Mouse (Mus musculus) fat pad, adult 2 months (tissue): ENCODE data around the gene Syt11.
"Not testable (repeated sequence)": the region's sequence is repeated elsewhere in the genome, so short reads cannot be mapped to it uniquely, and the experiment has no call there.

Experiments
- DNase-seq: peaks from one replicate; pipeline ENCODE4 v3.0.0-alpha.2; 2011; ENCODE audit warnings: low read depth, low spot score; ENCODE audit errors: extremely low read depth

Syt11 gene

DNA sequence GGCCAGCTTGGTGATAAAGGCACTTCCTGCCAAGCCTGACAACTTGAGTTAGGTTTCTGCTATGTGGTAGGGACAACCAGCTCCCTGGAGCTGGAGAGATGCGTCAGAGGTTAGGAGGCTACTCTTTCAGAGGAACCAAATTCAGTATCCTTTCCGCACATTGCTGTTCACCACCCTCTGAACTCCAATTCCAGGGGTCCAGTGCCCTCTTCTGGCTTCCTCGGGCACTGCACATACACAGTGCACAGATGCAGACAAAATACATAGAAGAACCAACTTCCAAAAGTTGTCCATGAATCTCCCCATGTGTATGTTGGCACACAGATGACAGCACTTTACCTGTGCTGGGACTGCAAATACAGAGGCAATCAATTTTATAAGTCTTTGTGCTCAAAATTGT is 36.3 kb downstream of the Syt11 start:
- no peak for DNase-seq

DNA sequence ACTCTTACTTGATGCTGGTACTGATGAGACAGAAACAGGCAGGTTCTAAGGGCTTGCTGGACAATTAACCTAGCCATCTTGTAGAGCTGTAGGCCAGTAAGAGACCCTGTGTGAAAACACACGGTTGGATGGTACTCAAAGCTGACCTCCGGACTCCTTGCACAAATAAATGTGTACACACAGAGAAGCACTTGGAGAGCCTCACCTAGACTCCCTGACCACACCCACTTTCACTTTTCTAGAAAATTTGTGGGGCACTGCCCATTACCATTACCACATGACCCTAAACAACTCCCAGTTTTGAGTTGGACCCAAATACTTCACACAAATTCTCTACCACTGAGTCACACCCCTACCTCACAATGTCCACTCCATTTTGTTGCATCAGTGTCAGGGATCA is 38.4 kb downstream of the Syt11 start:
- DNase-seq, result no peak

DNA sequence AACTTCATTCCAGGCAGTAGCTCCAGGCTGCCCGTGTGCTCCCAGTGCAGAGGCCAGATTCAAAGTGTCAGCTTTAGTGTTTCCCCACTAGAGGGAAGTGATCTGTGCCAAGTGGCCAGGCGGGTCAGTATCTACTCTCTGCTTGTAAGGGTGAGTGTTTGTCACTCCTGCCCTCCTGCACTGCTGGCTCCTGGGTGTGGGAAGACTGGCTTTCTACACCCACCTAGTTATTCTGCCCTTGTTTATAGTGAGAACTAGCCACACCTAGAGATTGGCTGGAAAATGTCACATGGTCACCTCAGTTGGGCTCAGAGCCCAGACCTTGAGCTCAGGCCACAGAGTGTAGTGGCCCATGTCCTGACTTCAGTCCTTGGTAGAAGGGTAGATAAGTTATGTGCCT is 55.9 kb downstream of the Syt11 start:
- no peak for DNase-seq

DNA sequence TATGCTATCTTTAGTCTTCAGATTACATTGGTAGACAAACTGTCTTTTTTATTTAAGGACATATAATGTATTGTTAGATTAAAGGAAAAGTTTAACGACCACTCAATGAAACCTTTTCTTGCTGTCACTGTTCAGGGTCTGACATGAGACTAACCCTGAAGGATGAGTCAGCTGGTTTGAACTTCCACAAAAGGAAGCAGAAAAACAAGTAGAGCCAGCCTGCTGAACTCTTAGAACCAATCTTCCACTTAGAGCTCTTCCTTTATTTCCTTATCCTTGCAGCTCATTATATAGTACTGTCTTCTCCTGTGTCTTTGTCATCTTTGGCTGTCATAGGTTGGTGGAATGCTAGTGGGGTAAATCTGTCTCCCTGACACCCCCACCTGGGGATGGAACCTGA is 57.1 kb downstream of the Syt11 start:
- no peak for DNase-seq

DNA sequence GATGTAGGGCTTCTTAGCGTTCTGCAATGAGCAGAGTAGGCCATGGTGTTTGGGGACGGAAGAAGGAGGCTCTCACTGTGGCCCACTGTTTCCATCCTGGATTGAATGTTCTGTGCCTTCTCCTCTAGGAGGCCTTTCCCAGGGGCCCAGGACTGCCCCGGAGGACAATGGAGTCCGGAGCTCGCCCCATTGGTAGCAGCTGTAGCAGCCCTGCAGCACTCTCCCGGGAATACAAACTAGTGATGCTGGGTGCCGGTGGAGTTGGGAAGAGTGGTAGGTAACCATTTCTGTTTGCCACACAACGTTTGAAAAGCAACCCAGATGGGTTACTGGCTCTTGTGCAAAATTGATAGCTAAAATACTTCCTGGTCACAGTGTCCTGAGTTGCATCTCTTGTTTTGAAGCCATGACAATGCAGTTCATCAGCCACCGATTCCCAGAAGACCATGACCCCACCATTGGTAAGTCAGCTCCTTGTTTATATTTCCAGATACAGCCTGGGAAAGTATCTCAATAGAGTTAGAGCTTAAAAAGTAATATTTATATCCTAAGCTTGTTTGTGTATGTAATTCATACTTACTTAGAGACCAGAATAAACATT is 57.7 kb downstream of the Syt11 start:
- no peak for DNase-seq

DNA sequence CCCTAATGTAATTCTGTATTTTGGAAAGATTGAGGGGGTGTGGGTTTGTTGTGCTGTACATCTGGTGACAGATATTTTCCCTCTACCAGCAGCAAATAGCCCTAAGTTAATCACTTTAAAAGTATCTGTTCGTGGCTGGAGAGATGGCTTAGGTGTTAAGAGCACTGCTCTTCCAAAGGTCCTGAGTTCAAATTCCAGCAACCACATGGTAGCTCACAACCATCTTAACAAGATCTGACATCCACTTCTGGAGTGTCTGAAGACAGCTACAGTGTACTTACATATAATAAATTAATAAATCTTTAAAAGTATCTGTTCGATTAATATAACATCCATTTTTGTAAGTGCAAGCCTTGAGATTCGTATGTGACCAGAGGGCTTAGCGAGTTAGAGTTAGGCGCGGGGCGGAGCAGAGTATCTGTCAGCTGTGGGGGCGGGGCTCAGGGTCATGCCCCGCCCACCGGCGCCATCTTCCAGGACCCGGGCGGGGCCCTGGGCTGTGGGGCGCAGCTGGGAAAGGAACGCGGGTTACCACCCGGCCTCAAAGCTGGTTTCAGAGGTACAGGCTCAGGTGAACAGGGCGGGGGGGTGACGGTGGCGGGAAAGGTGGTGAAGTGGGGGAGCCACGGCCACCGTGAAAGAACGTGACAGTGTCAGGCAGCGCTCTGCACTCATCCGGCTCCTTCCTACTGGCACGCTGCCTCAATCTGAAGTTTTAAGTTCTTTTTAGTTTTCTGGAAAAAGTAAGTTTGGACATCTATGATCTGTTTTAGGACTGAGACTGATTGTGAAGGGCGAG is 58.4 kb downstream of the Syt11 start, which contains the start of gene Rit1:
Gene Rit1 (plus strand): TSS at position 440 of the 799 bp plus-strand sequence.
- DNase-seq, result no peak

DNA sequence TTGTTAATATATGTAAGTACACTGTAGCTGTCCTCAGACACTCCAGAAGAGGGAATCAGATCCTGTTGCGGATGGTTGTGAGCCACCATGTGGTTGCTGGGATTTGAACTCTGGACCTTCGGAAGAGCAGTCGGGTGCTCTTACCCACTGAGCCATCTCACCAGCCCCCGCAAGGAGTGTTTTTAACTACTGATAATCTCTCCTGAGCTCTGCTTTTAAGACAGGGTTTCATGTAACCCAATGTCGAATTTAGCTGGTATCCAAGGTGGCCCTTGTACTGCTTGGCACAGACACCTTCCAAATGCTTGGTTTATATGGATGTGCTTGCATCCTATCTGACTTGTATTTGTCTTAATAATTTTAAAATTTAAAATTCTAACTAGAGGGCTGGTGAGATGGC is 59.2 kb downstream of the Syt11 start:
- not testable (repeated sequence) for DNase-seq

DNA sequence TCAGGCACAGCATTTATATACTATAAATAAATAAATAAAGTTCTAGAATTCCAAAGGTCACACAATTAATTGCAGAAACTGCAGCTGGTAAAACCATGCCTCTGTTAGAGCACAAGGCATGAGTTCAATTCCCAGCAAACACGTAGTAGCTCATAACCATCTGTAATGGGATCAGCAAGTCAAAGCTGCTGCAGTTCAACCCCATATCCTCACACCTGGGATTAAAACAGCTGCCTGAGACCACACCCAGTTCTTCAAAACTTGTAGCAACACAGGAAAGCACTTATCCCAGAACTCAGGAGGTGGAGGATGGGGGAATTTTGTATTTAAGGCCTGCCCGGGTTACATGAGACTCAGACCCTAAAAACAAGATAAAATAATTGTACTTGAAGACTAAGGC is 60.2 kb downstream of the Syt11 start:
- DNase-seq, result no peak

DNA sequence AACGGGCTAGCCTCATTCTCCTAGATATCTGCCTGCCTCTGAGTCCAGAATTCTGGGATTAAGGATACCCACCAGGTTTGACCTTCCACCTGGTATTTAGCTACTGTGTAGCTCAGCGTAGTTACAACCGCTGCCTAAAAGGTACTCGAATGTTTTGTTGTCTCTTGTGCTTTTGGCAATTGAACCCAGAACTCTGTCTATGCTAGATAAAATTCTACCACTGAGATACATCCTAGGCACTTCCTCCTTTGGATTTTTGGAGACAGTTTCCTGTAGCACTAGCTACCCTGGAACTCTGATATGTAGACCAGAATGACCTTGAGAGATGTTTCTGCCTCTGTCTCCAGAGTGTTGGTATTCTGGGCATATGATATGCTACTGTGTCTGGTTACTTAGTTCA is 61.3 kb downstream of the Syt11 start:
- no peak for DNase-seq

DNA sequence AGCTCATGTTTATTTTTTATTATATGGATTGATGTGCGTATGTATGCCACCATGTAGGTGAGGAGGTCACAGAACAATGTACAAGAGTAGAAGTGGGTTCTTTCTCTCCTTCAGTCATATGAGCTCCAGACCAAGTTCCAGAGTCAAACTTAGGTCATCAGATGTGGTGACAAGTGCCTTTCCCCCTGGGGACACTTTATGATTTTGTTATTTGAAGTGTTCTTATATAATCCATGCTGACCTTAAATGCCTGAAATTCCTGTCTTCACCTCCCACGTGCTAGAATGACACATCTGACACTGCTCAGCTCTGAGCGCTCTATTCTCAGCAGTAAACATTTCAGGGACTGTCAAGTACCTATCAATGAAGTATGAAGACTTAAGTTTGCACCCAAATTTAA is 73.7 kb downstream of the Syt11 start:
- no peak for DNase-seq

DNA sequence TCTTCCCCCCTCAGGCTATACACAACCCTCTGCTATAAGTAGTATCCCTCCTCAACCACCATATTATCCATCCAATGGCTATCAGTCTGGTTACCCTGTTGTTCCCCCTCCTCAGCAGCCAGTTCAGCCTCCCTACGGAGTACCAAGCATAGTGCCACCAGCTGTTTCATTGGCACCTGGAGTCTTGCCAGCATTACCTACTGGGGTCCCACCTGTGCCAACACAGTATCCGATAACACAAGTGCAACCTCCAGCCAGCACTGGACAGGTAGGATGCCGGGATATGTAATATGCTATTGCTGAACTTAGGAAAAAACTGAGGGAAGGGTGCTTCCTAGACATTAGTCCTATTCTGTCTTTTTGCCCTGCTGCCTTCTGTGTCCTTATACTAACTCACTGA is 74.7 kb downstream of the Syt11 start:
- DNase-seq, result no peak

DNA sequence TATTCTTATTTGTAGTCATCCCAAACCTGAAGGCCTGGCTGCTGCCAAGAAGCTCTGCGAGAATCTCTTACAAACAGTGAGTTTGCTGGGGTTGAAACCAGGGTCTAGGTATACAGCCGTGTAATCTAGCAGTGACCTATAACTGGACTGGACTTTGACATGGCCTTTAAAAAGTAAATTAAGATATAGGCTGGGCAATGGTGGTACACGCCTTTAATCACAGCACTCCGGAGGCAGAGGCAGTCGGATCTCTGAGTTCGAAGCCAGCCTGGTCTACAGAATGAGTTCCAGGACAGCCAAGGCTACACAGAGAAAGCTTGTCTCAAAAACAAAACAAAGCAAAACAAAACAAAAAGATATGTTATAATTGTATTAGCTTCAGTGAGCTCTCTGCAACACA is 76.1 kb downstream of the Syt11 start:
- DNase-seq, result no peak

DNA sequence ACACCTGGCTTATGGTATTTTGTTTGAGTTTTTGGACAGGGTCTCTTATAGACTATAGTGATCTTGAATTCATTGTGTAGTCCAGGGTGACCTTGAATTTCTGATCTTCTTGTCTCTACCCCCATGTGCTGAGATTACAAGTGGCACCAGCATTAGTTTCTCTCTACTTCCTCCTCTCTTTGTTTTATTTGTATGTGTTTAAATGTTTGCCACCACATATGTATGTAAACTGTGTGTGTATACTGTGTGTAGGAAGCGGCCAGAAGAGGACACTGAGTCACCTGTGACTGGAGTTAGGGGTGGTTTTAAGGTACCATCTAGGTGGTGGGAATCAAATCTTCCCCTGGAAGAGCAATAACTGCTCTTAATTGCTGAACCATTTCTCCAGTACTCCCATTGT is 76.9 kb downstream of the Syt11 start:
- no peak for DNase-seq

DNA sequence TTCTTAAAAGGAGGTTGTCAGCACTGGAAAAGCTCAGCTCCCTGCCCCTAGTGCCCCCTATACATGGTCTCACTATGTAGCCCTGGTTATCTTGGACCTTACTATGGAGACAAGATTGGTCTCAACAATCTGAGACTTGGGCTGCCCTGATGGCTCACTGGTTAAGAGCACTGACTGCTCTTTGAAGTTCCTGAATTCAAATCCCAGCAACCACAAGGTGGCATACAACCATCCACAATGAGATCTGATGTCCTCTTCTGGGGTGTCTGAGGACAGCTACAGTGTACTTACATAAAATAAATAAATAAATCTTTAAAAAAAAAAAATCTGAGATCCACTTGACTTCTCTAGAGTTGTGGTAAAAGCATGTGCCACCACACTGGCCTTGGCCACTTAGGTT is 79.4 kb downstream of the Syt11 start:
- no peak for DNase-seq
